Mouse (Mus musculus) forebrain, embryonic 15.5 days (tissue): ENCODE results near the gene Zmiz2. TPM values are rescaled to one million over a fixed set of nuclear protein-coding genes. Genes with fewer than 3 reads are reported as not detected.
A peak's percentile ranks its signal among the peaks of the same experiment; 100 is the strongest.
"Not testable (repeated sequence)": the region's sequence is repeated elsewhere in the genome, so short reads cannot be mapped to it uniquely, and the experiment has no call there.

Experiments used
- ATAC-seq: fragments of 200-750 bp; cut with Nextera tagmentation; replicated peaks from 2 replicates; pipeline ENCODE4 v1.8.0; 2017; ENCODE audit warnings: mild to moderate bottlenecking, moderate TSS enrichment, moderate library complexity
- H3K27ac ChIP-seq: fragments of 300-500 bp; sonication (generic); replicated peaks from 2 replicates; pipeline ENCODE4 v1.5.1; 2015; ENCODE audit warnings: mild to moderate bottlenecking, inconsistent platforms
- H3K27me3 ChIP-seq: fragments of 300-500 bp; sonication (generic); 2 replicates; pipeline ENCODE4 v1.6.1; 2015; ENCODE audit warnings: inconsistent platforms
- H3K36me3 ChIP-seq: fragments of 300-500 bp; sonication (generic); 2 replicates; pipeline ENCODE4 v1.6.1; 2015; ENCODE audit warnings: mild to moderate bottlenecking, inconsistent platforms
- H3K4me1 ChIP-seq: fragments of 300-500 bp; sonication (generic); 2 replicates; pipeline ENCODE4 v1.6.1; 2015; ENCODE audit warnings: inconsistent platforms
- H3K4me2 ChIP-seq: fragments of 300-500 bp; sonication (generic); replicated peaks from 2 replicates; pipeline ENCODE4 v1.6.1; 2015; ENCODE audit warnings: mild to moderate bottlenecking, inconsistent platforms
- H3K4me3 ChIP-seq: fragments of 300-500 bp; sonication (generic); 2 replicates; pipeline ENCODE4 v1.5.1; 2015; ENCODE audit warnings: mild to moderate bottlenecking, inconsistent platforms
- H3K9ac ChIP-seq: fragments of 300-500 bp; sonication (generic); replicated peaks from 2 replicates; pipeline ENCODE4 v1.6.1; 2015; ENCODE audit warnings: mild to moderate bottlenecking, inconsistent platforms
- H3K9me3 ChIP-seq: fragments of 300-500 bp; sonication (generic); 2 replicates; pipeline ENCODE4 v1.6.1; 2016; ENCODE audit warnings: inconsistent platforms
- WGBS: fragments of 180-500 bp; shearing (Covaris S2); methylation state at CpG from one replicate; pipeline ENCODE4 v1.1.7; 2015; ENCODE audit warnings: mixed read lengths; 5-methylcytosine and 5-hydroxymethylcytosine counted together
- polyA plus RNA-seq: library from polyadenylated mRNA; unstranded; fragments of >200 nt; fragmentation: Nextera tagmentation; extraction: Ambion mirVana; gene quantifications from 2 replicates; pipeline ENCODE4 v1.2.1, GENCODE M21; 2015

Zmiz2 gene
- 38.7 and 38.8 TPM in 2 replicates for polyA plus RNA-seq

DNA sequence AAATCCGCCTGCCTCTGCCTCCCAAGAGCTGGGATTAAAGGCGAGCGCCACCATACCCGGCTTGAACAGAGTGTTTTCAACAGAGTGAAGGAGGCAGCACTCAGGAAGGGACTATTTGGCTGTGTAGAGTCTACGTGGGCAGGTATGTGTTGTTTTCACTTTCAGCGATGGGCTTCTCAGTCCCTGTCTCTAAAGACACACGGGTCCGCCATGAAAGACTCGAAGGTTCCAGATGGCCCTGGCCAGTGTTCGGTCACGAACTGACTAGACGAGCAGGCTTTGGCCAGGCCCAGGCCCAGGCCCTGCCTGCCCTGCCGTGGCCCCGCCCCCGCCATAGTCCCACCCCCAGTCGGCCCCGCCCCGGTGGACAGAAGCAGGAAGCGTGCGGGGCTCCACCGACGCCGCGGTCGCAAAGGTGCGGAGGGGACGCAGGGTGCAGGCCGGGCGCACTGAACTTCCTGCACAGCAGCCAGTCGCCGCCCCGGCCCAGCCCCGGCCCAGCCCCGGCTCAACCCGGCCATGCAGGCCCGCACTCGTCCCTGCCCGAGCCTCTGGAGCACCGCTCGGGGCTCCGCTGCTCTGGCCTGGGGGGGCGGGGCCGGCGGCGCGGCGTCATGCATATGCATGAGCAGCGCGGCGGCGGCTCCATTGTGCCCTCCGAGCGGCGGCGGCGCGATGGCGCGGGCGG, at the start of gene Zmiz2:
TSS of gene Zmiz2 (plus strand) at position 349 of the 688 bp plus-strand sequence.
- H3K9me3 ChIP-seq = no peaks in the 10 kb centered on the region
- peak; percentile 98 for ATAC-seq
- peak within 1 kb of the TSS; percentile 85 for H3K4me3 ChIP-seq
- WGBS = 8% methylated on average over 45 of the region's 60 CpGs
- H3K4me2 ChIP-seq = peak within 1 kb of the TSS; percentile 80
- H3K9ac ChIP-seq = peak within 1 kb of the TSS; percentile 93
- H3K27me3 ChIP-seq = no peaks in the 10 kb centered on the region
- peak within 1 kb of the TSS; percentile 97 for H3K27ac ChIP-seq
- H3K36me3 ChIP-seq = peaks cover 17% of the 10 kb centered on the region
- peaks cover 25% of the 10 kb centered on the region for H3K4me1 ChIP-seq

DNA sequence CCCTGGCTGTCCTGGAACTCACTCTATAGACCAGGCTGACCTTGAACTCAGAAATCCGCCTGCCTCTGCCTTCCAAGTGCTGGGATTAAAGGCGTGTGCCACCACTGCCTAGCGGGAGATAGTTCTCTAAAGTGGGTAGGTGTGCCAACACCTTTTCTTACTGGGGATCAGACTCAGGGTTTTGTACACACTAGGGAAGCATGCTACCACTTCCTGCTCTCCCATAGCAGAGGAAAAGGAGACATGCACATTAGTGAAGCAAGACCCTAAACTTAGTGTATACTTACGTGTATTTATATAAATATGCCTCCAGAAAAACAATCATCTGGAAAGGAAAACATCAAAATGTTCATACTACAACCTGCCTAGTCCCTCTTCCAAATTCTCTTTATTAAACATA, 42.9 kb upstream of the Zmiz2 start:
- H3K4me3 ChIP-seq = no peak overlapping the region
- no peak overlapping the region for H3K4me2 ChIP-seq
- H3K36me3 ChIP-seq = peaks cover 89% of the 10 kb centered on the region
- no peak for ATAC-seq
- WGBS = 92% methylated on average over 4 of the region's 4 CpGs
- H3K9me3 ChIP-seq = no peaks in the 10 kb centered on the region
- no peak overlapping the region for H3K27ac ChIP-seq
- H3K27me3 ChIP-seq = no peaks in the 10 kb centered on the region
- H3K9ac ChIP-seq = no peak overlapping the region
- no peaks in the 10 kb centered on the region for H3K4me1 ChIP-seq

DNA sequence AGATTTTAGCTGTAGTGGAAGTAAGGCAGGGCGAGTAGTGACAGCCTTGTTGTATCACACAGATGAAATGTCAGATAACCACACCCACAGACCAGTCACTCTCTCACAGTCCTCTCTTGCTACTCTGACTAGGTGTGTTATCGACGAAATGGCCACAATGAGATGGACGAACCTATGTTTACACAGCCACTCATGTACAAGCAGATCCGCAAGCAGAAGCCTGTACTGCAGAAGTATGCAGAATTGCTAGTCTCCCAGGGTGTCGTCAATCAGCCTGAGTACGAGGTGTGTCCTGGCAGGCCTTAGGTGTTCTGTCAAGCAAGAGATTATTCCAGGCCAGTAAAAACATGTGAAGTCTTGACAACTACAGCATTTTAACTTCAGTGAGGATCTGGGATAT, 41.9 kb upstream of the Zmiz2 start:
- Histone ChIP-seq H3K27ac (no peak overlapping the region), H3K4me3 (no peak overlapping the region), H3K36me3 (peaks cover 85% of the 10 kb centered on the region), H3K4me1 (no peaks in the 10 kb centered on the region), H3K9ac (no peak overlapping the region), H3K4me2 (no peak overlapping the region), H3K27me3 (no peaks in the 10 kb centered on the region), H3K9me3 (no peaks in the 10 kb centered on the region)
- WGBS = 97% methylated on average over 7 of the region's 7 CpGs
- no peak for ATAC-seq

DNA sequence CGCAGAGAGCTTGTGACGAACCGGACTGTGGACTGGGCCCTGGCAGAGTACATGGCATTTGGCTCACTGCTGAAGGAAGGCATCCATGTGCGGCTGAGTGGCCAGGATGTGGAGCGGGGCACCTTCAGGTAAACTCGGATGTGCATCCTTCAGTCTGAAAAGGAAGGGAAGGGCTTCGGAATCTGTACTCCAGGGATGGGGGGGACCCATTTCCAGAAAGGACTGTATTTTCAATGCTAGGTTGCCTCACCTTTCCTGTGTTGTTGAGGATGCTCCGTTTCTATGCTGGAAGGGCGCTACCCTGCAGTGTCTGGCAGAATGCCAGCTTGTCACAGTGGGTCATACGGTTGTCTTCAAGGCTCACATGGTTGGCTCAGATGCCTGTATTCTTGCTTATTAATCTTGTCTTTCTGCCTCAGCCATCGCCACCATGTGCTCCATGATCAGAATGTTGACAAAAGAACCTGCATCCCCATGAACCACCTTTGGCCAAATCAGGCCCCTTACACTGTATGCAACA, 40.1 kb upstream of the Zmiz2 start:
- WGBS = 83% methylated on average over 11 of the region's 11 CpGs
- no peak overlapping the region for H3K4me3 ChIP-seq
- H3K9ac ChIP-seq = no peak overlapping the region
- H3K4me1 ChIP-seq = no peaks in the 10 kb centered on the region
- H3K9me3 ChIP-seq = no peaks in the 10 kb centered on the region
- H3K27me3 ChIP-seq = no peaks in the 10 kb centered on the region
- H3K27ac ChIP-seq = no peak overlapping the region
- no peak overlapping the region for H3K4me2 ChIP-seq
- no peak for ATAC-seq
- H3K36me3 ChIP-seq = peaks cover 87% of the 10 kb centered on the region

DNA sequence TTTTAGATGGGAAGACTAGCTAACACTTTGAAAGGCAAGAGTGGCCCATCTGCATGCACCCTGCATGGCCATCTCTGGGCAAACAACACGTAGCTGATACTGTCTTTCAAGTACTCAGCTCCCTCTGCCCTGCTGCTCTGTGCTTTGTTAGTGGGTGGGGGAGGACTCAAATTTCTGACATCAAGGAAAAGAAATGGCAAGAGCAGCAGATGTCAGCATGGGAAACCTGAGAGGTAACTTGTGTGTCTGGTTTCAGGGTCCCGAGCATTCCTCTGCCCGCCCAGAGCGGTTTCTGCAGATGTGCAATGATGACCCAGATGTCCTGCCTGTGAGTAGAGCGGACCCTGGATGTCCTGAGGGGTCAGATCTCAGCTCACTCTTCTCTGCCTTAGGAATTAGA, 39.3 kb upstream of the Zmiz2 start:
- no peak for ATAC-seq

DNA sequence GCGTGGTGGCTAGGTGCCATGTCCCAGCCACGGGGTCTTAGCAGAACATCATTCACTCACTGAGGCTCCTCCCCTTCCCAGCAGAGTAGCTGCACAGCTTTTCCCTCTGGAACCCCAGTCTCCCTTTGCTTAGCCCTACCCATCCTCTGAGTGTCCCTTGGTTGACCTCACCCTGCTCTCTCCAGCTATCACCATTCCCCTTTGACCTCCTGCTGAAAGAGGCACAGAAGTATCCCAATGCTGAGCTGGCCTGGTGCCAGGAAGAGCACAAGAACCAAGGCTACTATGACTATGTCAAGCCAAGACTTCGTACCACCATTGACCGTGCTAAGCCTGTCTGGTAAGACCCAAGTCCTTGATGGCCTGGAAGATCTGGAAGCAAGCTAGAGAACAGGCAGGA, 33.8 kb upstream of the Zmiz2 start:
- no peaks in the 10 kb centered on the region for H3K4me1 ChIP-seq
- WGBS = 93% methylated on average over 4 of the region's 4 CpGs
- no peaks in the 10 kb centered on the region for H3K27me3 ChIP-seq
- H3K36me3 ChIP-seq = peaks cover 62% of the 10 kb centered on the region
- H3K4me3 ChIP-seq = no peak overlapping the region
- H3K4me2 ChIP-seq = no peak overlapping the region
- no peak overlapping the region for H3K27ac ChIP-seq
- no peak for ATAC-seq
- no peak overlapping the region for H3K9ac ChIP-seq
- no peaks in the 10 kb centered on the region for H3K9me3 ChIP-seq

More for the DNA sequence above, 39.3 kb upstream of the Zmiz2 start:
- Histone ChIP-seq H3K9ac (no peak overlapping the region), H3K4me3 (no peak overlapping the region), H3K4me1 (no peaks in the 10 kb centered on the region), H3K9me3 (no peaks in the 10 kb centered on the region), H3K27ac (no peak overlapping the region), H3K4me2 (no peak overlapping the region), H3K27me3 (no peaks in the 10 kb centered on the region), H3K36me3 (peaks cover 84% of the 10 kb centered on the region)
- 89% methylated on average over 5 of the region's 5 CpGs for WGBS

DNA sequence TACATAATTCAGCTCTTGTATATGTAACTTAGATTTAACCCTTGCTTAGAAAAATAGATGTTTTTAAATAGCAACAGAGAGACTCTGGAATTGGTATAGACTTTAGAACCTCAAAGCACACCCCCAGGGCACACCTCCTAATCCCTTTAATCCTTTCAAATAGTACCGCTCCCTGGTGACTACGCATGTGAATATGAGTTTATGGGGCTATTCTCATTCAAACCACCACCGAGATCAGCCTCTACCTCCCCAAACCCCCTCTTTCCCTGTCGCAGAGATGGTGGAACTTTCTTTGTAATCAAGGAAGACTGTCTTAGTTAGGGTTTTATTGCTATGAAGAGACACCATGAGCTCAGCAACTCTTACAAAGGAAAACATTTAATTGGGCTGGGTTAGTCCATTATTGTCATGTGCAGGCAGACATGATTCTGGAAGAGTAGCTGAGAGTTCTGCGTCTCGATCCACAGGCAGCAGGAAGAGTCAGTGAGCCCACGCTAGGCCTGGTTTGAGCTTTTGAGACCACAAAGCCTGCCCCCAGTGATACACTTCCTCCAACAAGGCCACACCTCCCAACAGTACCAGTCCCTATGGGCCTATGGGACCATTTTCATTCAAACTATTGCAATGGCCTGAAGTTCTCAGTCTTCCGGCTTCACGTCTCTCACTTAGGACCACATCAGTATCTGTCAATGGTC, 24.1 kb upstream of the Zmiz2 start:
- H3K4me3 ChIP-seq = no peak overlapping the region
- H3K4me1 ChIP-seq = no peaks in the 10 kb centered on the region
- H3K9ac ChIP-seq = no peak overlapping the region
- H3K4me2 ChIP-seq = no peak overlapping the region
- no peaks in the 10 kb centered on the region for H3K36me3 ChIP-seq
- no peak overlapping the region for H3K27ac ChIP-seq
- H3K27me3 ChIP-seq = no peaks in the 10 kb centered on the region
- no peak for ATAC-seq
- H3K9me3 ChIP-seq = no peaks in the 10 kb centered on the region
- WGBS = 80% methylated on average over 9 of the region's 9 CpGs

DNA sequence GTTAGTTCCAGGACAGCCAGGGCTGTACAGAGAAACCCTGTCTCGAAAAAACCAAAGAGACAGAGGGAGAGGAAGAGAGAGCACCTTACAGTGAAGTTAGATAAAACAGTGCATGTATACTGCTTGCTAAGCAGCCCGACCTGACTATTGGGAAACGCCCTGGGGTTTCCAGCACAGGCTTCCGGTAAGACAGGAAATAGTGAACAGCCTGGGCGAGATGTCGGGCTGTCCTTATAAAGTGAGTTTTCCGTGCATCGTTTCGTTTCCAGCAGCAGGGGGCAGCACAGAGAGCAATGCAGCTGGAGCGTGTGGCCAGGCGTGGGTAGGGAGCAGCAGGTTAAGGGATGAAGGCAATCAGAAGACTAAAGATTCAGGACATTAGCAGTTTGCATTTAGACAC, 23.0 kb upstream of the Zmiz2 start:
- 21% methylated on average over 11 of the region's 11 CpGs for WGBS
- 0 out of 2 replicates have a peak, but pooled peaks have one; percentile 16 for ATAC-seq
- H3K27ac ChIP-seq = no peak overlapping the region
- H3K27me3 ChIP-seq = no peaks in the 10 kb centered on the region
- H3K4me1 ChIP-seq = no peaks in the 10 kb centered on the region
- H3K4me2 ChIP-seq = no peak overlapping the region
- H3K9ac ChIP-seq = no peak overlapping the region
- H3K9me3 ChIP-seq = no peaks in the 10 kb centered on the region
- no peaks in the 10 kb centered on the region for H3K36me3 ChIP-seq
- no peak overlapping the region for H3K4me3 ChIP-seq

DNA sequence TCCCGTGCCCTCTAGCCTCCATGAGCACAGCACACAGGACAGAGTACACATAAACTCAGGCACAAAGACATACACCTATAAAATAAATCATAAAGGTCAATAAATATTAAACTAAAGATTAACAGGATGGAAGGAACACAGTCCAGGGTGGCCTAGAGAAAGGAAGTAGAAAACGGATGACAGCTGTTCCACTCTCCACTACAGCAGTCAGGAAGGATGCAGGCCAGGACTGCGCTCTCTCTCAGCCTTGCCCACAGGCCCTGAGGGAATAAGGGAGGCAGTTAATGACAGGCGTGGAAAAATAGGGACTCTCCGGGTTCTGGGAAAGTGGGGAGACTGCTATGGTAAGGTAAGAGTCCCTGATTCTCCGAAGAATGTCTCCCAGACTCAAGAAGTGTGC, 22.4 kb upstream of the Zmiz2 start:
- Histone ChIP-seq H3K36me3 (no peaks in the 10 kb centered on the region), H3K9ac (no peak overlapping the region), H3K27me3 (no peaks in the 10 kb centered on the region), H3K4me2 (no peak overlapping the region), H3K4me1 (no peaks in the 10 kb centered on the region), H3K9me3 (no peaks in the 10 kb centered on the region), H3K4me3 (no peak overlapping the region), H3K27ac (no peak overlapping the region)
- no peak for ATAC-seq
- 86% methylated on average over 6 of the region's 6 CpGs for WGBS

DNA sequence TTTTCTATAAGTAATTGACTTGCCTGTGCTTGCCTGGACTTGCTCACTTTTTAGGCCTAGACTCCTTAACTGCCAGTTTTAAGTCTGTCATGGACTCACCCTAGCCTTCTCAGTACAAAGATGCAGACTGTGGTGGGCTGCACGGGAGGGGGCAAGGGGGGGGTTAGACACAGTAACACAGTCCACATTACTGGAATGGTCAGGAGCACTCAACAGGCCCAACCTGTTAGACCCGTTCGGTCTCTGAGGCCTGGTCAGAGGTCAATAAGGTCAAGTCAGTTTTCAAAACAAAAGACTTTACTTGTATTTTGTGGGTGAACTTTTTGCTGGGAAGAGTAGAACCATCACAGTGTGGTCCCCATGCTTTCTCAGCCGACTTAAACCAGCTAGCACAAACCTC, 21.7 kb upstream of the Zmiz2 start:
- no peak overlapping the region for H3K27ac ChIP-seq
- H3K9ac ChIP-seq = no peak overlapping the region
- H3K4me2 ChIP-seq = no peak overlapping the region
- no peak for ATAC-seq
- no peaks in the 10 kb centered on the region for H3K36me3 ChIP-seq
- H3K4me3 ChIP-seq = no peak overlapping the region
- no peaks in the 10 kb centered on the region for H3K27me3 ChIP-seq
- no peaks in the 10 kb centered on the region for H3K9me3 ChIP-seq
- 73% methylated on average over 4 of the region's 4 CpGs for WGBS
- no peaks in the 10 kb centered on the region for H3K4me1 ChIP-seq

DNA sequence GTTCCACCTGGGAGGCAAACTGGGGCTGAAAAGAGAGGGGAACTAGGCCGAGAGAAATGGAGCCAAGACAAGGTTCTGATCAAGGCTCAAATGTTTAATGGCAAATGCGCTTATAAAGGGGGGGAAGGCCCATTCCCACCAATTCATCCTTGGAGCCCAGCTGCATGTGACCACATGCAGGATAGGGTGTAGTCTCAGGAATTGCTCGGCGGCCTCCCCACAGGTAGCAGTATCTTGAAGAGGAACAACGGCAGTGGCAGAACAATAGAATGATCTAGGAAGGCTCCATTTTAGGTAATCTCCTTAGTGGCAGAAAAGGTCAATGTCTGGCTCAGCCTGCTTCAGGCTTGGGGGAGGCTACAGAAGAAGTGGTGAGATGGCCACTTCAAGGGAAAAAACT, 20.9 kb upstream of the Zmiz2 start:
- H3K9me3 ChIP-seq, ATAC-seq, H3K36me3 ChIP-seq, H3K4me1 ChIP-seq, H3K27ac ChIP-seq, H3K27me3 ChIP-seq, H3K4me3 ChIP-seq, H3K4me2 ChIP-seq, H3K9ac ChIP-seq: not testable (repeated sequence)
- WGBS = 75% methylated on average over 5 of the region's 5 CpGs

DNA sequence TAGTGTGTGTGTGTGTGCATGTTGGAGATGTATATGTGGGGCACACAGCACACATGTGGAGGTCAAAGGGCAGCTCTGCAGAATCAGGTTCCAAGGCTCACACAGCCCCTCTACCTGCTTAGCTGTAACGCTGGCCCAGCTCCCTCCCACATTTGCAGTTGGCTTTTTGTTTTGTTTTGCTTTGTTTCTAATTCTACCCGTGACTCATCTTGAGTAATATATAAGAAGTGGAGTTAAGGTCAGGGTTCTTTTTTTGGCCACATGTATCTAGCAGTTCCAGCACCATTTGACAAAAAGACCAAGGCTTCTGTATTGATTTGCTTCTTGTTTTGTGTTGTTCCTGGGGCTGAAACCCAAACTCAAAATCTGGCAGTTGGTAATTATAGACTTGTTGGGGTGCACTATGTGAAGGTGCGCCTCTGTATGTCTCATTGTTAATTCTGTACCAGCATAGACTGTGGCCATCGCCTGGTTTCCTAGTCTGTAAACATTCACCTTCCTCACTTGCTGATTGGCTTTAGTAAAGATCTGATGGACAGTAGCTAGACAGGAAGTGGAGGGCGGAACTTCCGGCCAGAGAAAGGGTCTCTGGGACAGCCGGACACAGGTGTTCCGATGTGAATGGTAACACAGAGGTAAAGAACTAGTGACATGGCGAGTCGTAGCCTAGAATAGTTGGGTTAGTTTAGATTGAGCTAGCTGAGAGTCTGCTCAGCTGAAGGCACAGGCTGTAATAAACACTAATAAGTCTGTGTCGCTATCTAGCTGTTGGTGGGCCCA, 17.3 kb upstream of the Zmiz2 start:
- Histone ChIP-seq H3K9me3 (no peaks in the 10 kb centered on the region), H3K4me1 (no peaks in the 10 kb centered on the region), H3K27me3 (no peaks in the 10 kb centered on the region), H3K4me2 (no peak overlapping the region), H3K9ac (no peak overlapping the region), H3K36me3 (no peaks in the 10 kb centered on the region), H3K27ac (no peak overlapping the region), H3K4me3 (no peak overlapping the region)
- 90% methylated on average over 11 of the region's 11 CpGs for WGBS
- ATAC-seq = no peak
